Mouse (Mus musculus): ENCODE data around the gene Zfp810. TPM values are rescaled to one million over a fixed set of nuclear protein-coding genes. Genes with fewer than 3 reads are reported as not detected.
"Not testable (repeated sequence)": the region's sequence is repeated elsewhere in the genome, so short reads cannot be mapped to it uniquely, and the experiment has no call there.

Gene Zfp810
- polyA plus RNA-seq, 1 experiment, result 15.7 TPM

DNA sequence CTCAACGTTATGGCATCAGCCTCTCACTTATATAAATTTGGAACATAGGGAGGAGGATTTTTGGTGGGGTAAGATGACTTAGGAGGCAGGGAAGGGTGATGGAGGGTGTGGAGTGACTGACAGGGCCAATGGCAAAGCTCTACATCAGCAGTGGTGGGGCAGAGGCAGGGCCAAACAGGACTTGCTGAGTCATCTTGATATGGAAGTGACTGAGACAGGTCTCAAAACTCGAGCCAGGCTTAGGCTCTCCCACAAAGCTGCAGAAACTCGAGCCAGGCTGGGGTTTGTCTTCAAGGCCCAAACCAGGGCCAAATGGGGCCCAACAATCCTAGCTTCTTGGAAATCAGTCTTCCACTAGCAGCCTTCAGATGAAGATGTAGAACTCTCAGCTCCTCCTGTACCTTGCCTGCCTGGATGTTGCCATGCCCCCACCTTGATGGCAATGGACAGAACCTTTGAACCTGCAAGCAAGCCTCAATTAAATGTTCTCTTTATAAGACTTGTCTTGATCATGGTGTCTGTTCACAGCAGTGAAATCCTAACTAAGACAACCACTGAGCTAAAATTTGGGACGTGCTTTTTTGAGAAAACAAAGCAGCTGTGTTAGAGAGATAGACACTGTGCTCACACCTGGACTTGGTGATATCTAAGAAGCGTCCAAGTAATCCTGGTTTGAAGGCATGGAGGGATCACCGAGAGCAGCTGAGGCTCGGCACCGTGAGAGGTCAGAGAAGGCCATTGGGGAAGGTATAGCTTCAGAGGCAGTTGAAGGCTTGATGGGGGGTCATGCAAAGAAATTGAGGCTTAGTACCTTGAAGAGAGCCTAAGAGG is 15.1 kb upstream of the Zfp810 start:
- TF ChIP-seq POLR2A (IDR thresholded peaks at IDR 0.05; ENCODE audit: extremely low read depth, insufficient read depth, low read length) (no peak), CTCF (IDR thresholded peaks at IDR 0.05; ENCODE audit: extremely low read depth, insufficient read depth, low read length) (no peak)
- H3K4me1 ChIP-seq (ENCODE audit: control insufficient read depth, insufficient read depth, low read length), result no peaks in the 10 kb centered on the region
- H3K27ac ChIP-seq (ENCODE audit: insufficient read depth, low read length), result no peak overlapping the region
- H3K4me3 ChIP-seq (ENCODE audit: insufficient read depth, low read length), result no peak overlapping the region

DNA sequence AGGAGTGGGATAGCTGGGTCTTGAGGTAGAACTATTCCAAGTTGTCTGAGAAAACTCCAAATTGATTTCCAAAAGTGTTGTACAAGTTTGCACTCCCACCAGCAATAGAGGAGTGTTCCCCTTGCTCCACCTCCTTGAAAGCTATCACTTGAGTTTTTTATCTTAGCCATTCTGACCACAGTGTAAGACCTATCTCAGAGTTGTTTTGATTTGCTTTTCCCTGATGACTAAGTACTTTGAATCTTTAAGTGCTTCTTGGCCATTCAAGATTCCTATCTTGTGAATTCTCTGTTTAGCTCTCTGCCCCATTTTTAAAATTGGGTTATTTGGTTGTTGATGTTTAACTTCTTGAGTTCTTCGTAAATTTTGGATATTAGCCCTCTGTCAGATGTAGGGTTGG is 11.7 kb upstream of the Zfp810 start:
- H3K4me3 ChIP-seq (ENCODE audit: insufficient read depth, low read length), result no peak overlapping the region

DNA sequence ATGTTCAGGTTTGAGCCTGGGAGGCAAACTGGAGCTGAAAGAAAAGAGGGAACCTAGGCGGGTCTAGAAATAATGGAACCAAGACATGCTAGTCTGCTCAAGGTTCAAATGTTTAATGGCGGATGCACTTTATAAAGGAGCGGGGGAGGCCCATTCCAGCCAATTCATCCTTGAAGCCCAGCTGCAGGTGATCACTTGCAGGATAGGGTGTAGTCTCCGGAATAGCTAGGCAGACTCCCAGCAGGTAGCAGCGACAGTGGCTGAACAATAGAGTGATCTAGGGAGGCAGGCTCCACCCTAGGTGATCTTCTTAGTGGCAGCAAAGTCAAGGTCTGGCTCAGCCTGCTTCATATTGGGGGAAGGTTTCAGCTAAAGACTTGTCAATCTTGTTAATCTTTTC is 8.6 kb upstream of the Zfp810 start:
- not testable (repeated sequence) for H3K27ac ChIP-seq (ENCODE audit: insufficient read depth, low read length); H3K4me1 ChIP-seq (ENCODE audit: control insufficient read depth, insufficient read depth, low read length); H3K4me3 ChIP-seq (ENCODE audit: insufficient read depth, low read length)

More for the DNA sequence above, 11.7 kb upstream of the Zfp810 start:
- no peak overlapping the region for H3K27ac ChIP-seq (ENCODE audit: insufficient read depth, low read length)
- TF ChIP-seq CTCF (IDR thresholded peaks at IDR 0.05; ENCODE audit: extremely low read depth, insufficient read depth, low read length) (no peak), POLR2A (IDR thresholded peaks at IDR 0.05; ENCODE audit: extremely low read depth, insufficient read depth, low read length) (no peak)
- H3K4me1 ChIP-seq (ENCODE audit: control insufficient read depth, insufficient read depth, low read length), result no peaks in the 10 kb centered on the region

DNA sequence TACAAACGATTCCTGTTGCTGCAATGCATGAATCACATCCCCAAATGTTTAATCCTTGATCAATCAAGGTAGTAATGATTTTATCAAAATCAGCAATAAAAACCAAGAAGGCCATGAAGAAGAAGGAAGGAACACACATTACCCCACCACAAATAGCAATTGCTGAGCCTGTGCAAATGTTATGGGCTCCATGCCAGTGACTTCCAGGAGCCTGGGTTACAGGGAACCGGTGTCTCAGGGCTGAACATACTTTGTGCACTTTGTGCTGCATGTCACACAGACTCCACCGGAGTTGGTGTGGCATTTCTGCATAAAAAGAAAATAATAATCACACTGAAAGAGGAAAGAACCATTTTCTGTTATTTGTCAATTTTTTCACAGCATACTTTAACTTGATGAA is 6.6 kb upstream of the Zfp810 start:
- Histone ChIP-seq H3K4me3 (ENCODE audit: insufficient read depth, low read length) (no peak overlapping the region), H3K27ac (ENCODE audit: insufficient read depth, low read length) (no peak overlapping the region), H3K4me1 (ENCODE audit: control insufficient read depth, insufficient read depth, low read length) (no peaks in the 10 kb centered on the region)
- TF ChIP-seq POLR2A (IDR thresholded peaks at IDR 0.05; ENCODE audit: extremely low read depth, insufficient read depth, low read length), result no peak
- no peak for TF ChIP-seq CTCF (IDR thresholded peaks at IDR 0.05; ENCODE audit: extremely low read depth, insufficient read depth, low read length)

DNA sequence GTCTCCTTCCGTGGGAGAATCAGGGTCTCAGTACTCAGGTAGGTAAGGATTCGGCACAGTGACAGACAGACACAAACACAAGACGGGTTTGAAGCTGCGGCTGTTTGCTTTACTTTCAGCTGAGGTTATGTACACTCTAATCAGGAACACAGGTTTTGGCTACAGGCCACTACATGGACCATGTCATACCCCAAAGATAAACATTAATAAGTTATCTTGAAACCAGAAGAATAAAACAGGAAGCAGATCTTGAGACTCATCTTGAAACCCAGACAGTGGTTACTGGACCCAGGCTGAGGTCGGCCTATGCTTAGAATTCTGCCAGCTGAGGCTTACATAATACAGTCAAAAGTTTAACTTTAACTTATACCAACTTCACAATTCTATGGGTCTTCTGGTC is 5.8 kb upstream of the Zfp810 start:
- Histone ChIP-seq H3K4me3 (ENCODE audit: insufficient read depth, low read length) (no peak overlapping the region), H3K27ac (ENCODE audit: insufficient read depth, low read length) (no peak overlapping the region), H3K4me1 (ENCODE audit: control insufficient read depth, insufficient read depth, low read length) (no peaks in the 10 kb centered on the region)
- TF ChIP-seq CTCF (IDR thresholded peaks at IDR 0.05; ENCODE audit: extremely low read depth, insufficient read depth, low read length) (no peak), POLR2A (IDR thresholded peaks at IDR 0.05; ENCODE audit: extremely low read depth, insufficient read depth, low read length) (no peak)

DNA sequence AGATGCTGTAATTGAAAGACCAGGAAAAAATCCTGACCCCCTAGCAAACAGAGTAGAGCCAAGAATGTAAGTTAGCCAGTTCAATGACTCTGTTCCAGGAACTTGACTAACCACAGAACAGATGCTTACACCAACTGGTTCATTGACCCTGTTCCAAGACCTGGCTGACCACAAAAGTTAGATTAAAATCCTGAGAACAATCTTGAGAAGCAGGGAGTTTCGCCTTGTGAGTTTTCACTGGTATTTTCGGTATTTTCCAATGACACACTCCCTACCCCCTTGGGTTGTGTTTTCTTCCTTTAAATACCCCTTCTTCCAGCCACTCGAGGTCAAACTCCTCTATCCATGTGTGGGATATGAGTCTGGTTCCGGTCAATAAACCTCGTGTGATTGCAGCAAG is 2.2 kb upstream of the Zfp810 start:
- TF ChIP-seq POLR2A (IDR thresholded peaks at IDR 0.05; ENCODE audit: extremely low read depth, insufficient read depth, low read length) (no peak), CTCF (IDR thresholded peaks at IDR 0.05; ENCODE audit: extremely low read depth, insufficient read depth, low read length) (no peak)
- Histone ChIP-seq H3K4me3 (ENCODE audit: insufficient read depth, low read length) (no peak overlapping the region), H3K27ac (ENCODE audit: insufficient read depth, low read length) (no peak overlapping the region), H3K4me1 (ENCODE audit: control insufficient read depth, insufficient read depth, low read length) (peaks cover 3% of the 10 kb centered on the region; the same call in 1 of the 2 replicates)

DNA sequence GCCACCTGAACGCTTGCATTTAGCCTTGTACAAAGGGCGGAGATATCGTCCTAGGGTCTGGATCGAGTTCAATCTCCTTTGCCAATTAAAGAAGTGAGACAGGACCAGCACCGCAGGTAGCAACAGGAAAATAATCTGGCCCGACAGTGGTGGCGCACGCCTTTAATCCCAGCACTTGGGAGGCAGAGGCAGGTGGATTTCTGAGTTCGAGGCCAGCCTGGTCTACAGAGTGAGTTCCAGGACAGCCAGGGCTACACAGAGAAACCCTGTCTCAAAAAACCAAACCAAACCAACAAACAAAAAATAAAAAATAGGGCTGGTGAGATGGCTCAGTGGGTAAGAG is 443 bp upstream of the Zfp810 start:
- H3K4me3 ChIP-seq (ENCODE audit: insufficient read depth, low read length), result peak overlapping the region; percentile 41
- H3K27ac ChIP-seq (ENCODE audit: insufficient read depth, low read length); H3K4me1 ChIP-seq (ENCODE audit: control insufficient read depth, insufficient read depth, low read length): not testable (repeated sequence)

DNA sequence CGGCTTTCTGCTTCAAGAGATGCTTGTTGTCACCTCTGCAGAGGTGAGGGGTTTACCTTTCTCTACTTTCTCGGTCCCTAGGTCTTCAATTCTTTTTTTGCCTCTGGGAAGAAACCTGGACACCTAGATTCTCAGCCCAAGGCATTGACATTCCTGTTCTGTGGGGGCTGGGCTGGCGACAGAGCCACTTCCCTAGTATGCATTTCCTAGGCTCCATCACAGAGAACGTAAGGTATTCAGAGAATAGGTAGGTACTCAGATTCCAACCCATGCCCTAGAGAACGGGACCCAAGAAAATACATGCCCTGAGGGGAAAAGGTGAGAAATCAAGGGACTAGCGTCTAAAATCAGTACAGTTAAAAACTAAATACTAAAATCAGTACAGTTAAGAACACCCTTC is 722 bp downstream of the Zfp810 start:
- Histone ChIP-seq H3K4me3 (ENCODE audit: insufficient read depth, low read length) (peak overlapping the region; percentile 41), H3K4me1 (ENCODE audit: control insufficient read depth, insufficient read depth, low read length) (peaks cover 3% of the 10 kb centered on the region; the same call in 1 of the 2 replicates), H3K27ac (ENCODE audit: insufficient read depth, low read length) (0 out of 2 replicates have a peak overlapping the region, but pooled peaks have one; percentile 52)
- TF ChIP-seq POLR2A (IDR thresholded peaks at IDR 0.05; ENCODE audit: extremely low read depth, insufficient read depth, low read length) (0 out of 2 replicates have a peak, but pooled peaks have one; percentile 14), CTCF (IDR thresholded peaks at IDR 0.05; ENCODE audit: extremely low read depth, insufficient read depth, low read length) (no peak)

DNA sequence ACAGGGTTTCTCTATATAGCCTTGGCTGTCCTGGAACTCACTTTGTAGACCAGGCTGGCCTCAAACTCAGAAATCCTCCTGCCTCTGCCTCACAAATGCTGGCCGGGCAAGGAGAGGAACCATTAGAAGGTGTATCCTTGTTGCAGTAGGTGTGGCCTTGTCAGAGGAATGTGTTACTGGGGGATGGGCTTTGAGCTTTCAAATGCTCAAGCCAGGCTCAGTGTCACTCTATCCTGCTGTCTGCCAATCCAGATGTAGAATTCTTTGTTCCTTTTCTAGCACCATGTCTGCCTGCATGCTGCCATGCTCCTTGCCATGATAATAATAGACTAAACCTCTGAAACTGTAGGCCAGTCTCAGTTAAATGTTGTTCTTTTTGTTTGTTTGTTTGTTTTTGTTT is 5.2 kb downstream of the Zfp810 start:
- Histone ChIP-seq H3K27ac (ENCODE audit: insufficient read depth, low read length) (no peak overlapping the region), H3K4me1 (ENCODE audit: control insufficient read depth, insufficient read depth, low read length) (peaks cover 3% of the 10 kb centered on the region; the same call in 1 of the 2 replicates), H3K4me3 (ENCODE audit: insufficient read depth, low read length) (no peak overlapping the region)
- TF ChIP-seq CTCF (IDR thresholded peaks at IDR 0.05; ENCODE audit: extremely low read depth, insufficient read depth, low read length) (no peak), POLR2A (IDR thresholded peaks at IDR 0.05; ENCODE audit: extremely low read depth, insufficient read depth, low read length) (no peak)

DNA sequence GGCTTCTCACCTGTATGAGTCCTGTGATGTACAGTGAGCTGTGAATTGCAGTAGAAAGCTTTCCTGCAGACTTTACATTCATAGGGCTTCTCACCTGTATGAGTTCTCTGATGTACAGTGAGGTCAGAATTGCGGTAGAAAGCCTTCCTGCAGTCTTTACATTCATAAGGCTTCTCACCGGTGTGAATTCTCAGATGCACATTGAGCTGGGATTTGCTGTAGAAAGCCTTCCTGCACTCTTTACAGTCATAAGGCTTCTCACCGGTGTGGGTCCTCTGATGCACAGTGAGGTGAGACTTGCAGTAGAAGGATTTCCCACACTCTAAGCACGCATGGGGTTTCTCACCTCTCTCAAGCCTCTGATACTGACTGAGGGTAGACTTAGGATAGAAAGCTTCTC is 28.7 kb downstream of the Zfp810 start:
- no peak for TF ChIP-seq CTCF (IDR thresholded peaks at IDR 0.05; ENCODE audit: extremely low read depth, insufficient read depth, low read length)
- TF ChIP-seq POLR2A (IDR thresholded peaks at IDR 0.05; ENCODE audit: extremely low read depth, insufficient read depth, low read length), result no peak
- Histone ChIP-seq H3K4me1 (ENCODE audit: control insufficient read depth, insufficient read depth, low read length) (no peaks in the 10 kb centered on the region), H3K4me3 (ENCODE audit: insufficient read depth, low read length) (no peak overlapping the region), H3K27ac (ENCODE audit: insufficient read depth, low read length) (no peak overlapping the region)
